Mouse (Mus musculus): ENCODE data around the gene Add2. TPM values are rescaled to one million over a fixed set of nuclear protein-coding genes. Genes with fewer than 3 reads are reported as not detected.

The Add2 gene
- total RNA-seq, 2 experiments from 2014 or later, result 0.11 TPM; not detected in 1

GRCm38 (mm10) chr6:86099003-86099402, 70.5 kb downstream of the Add2 start:
- intact Hi-C loops (cut with DNase I), result no loop called here
- no peak overlapping the region for H3K4me3 ChIP-seq
- TF ChIP-seq CTCF (IDR thresholded peaks at IDR 0.05), result no peak
- no peak overlapping the region for H3K27ac ChIP-seq
- DNase-seq, result no peak

GRCm38 (mm10) chr6:86101451-86101850, 73.0 kb downstream of the Add2 start:
- DNase-seq, result no peak
- no peak for TF ChIP-seq CTCF (IDR thresholded peaks at IDR 0.05)
- intact Hi-C loops (cut with DNase I), result no loop called here
- Histone ChIP-seq H3K4me3 (no peak overlapping the region), H3K27ac (no peak overlapping the region)

- Histone ChIP-seq H3K27ac (no peak overlapping the region), H3K4me3 (no peak overlapping the region)
- no peak for DNase-seq
- TF ChIP-seq CTCF (IDR thresholded peaks at IDR 0.05), result no peak
- intact Hi-C loops (cut with DNase I), result no loop called here
Observed at GRCm38 (mm10) chr6:86102874-86103273, 74.4 kb downstream of the Add2 start.

GRCm38 (mm10) chr6:86103614-86104013, 75.1 kb downstream of the Add2 start:
- H3K27ac ChIP-seq, result no peak overlapping the region
- intact Hi-C loops (cut with DNase I), result no loop called here
- TF ChIP-seq CTCF (IDR thresholded peaks at IDR 0.05), result no peak
- no peak overlapping the region for H3K4me3 ChIP-seq
- DNase-seq, result no peak

GRCm38 (mm10) chr6:86104719-86105118, 76.2 kb downstream of the Add2 start:
- no peak overlapping the region for H3K27ac ChIP-seq
- no peak for DNase-seq
- intact Hi-C loops (cut with DNase I), result no loop called here
- H3K4me3 ChIP-seq, result no peak overlapping the region
- TF ChIP-seq CTCF (IDR thresholded peaks at IDR 0.05), result no peak

GRCm38 (mm10) chr6:86106045-86106444, 77.6 kb downstream of the Add2 start:
- no peak for TF ChIP-seq CTCF (IDR thresholded peaks at IDR 0.05)
- H3K27ac ChIP-seq, result no peak overlapping the region
- intact Hi-C loops (cut with DNase I), result no loop called here
- no peak overlapping the region for H3K4me3 ChIP-seq
- DNase-seq, result no peak

- DNase-seq, result no peak
- no peak for TF ChIP-seq CTCF (IDR thresholded peaks at IDR 0.05)
- no peak overlapping the region for H3K4me3 ChIP-seq
- intact Hi-C loops (cut with DNase I), result no loop called here
- H3K27ac ChIP-seq, result no peak overlapping the region
Observed at GRCm38 (mm10) chr6:86107101-86107500, 78.6 kb downstream of the Add2 start.

GRCm38 (mm10) chr6:86115843-86116242, 87.4 kb downstream of the Add2 start:
- DNase-seq, result no peak
- Histone ChIP-seq H3K4me3 (no peak overlapping the region), H3K27ac (no peak overlapping the region)
- TF ChIP-seq CTCF (IDR thresholded peaks at IDR 0.05), result no peak
- intact Hi-C loops (cut with DNase I), result no loop called here

- no peak for DNase-seq
- TF ChIP-seq CTCF (IDR thresholded peaks at IDR 0.05), result no peak
- H3K27ac ChIP-seq, result no peak overlapping the region
- H3K4me3 ChIP-seq, result no peak overlapping the region
- intact Hi-C loops (cut with DNase I), result no loop called here
Observed at GRCm38 (mm10) chr6:86123057-86123456, 94.6 kb downstream of the Add2 start.

GRCm38 (mm10) chr6:86125761-86126160, 97.3 kb downstream of the Add2 start:
- DNase-seq, result no peak
- no peak overlapping the region for H3K4me3 ChIP-seq
- intact Hi-C loops (cut with DNase I), result no loop called here
- TF ChIP-seq CTCF (IDR thresholded peaks at IDR 0.05), result no peak
- no peak overlapping the region for H3K27ac ChIP-seq

- H3K27ac ChIP-seq, result no peak overlapping the region
- peak; percentile 42 for TF ChIP-seq CTCF (IDR thresholded peaks at IDR 0.05)
- DNase-seq, result peak; percentile 28
- H3K4me3 ChIP-seq, result no peak overlapping the region
- intact Hi-C loops (cut with DNase I), result loop anchor here (1.0 kb wide), 1 partner anchor 237 kb away; no protein-coding TSS in a partner anchor
Observed at GRCm38 (mm10) chr6:86126953-86127581, 98.6 kb downstream of the Add2 start.

- no peak overlapping the region for H3K4me3 ChIP-seq
- intact Hi-C loops (cut with DNase I), result no loop called here
- no peak for DNase-seq
- no peak overlapping the region for H3K27ac ChIP-seq
- peak; percentile 43; the same call in 1 of the 2 replicates for TF ChIP-seq CTCF (IDR thresholded peaks at IDR 0.05)
Observed at GRCm38 (mm10) chr6:86128504-86128903, 100.0 kb downstream of the Add2 start.

GRCm38 (mm10) chr6:86129872-86130498, 101.5 kb downstream of the Add2 start:
- TF ChIP-seq CTCF (IDR thresholded peaks at IDR 0.05), result no peak
- intact Hi-C loops (cut with DNase I), result no loop called here
- no peak for DNase-seq
- no peak overlapping the region for H3K4me3 ChIP-seq
- no peak overlapping the region for H3K27ac ChIP-seq

- DNase-seq, result no peak
- Histone ChIP-seq H3K27ac (no peak overlapping the region), H3K4me3 (no peak overlapping the region)
- intact Hi-C loops (cut with DNase I), result no loop called here
- TF ChIP-seq CTCF (IDR thresholded peaks at IDR 0.05), result no peak
Observed at GRCm38 (mm10) chr6:86133882-86134281, 105.4 kb downstream of the Add2 start.

All from gastrocnemius, adult 2 months (tissue).